Mouse (Mus musculus) spleen, adult 2 months (tissue): ENCODE data around the gene Sec14l5.

ENCODE experiments used
- CTCF ChIP-seq: fragments of 200-500 bp; IDR thresholded peaks from 2 replicates; pipeline ENCODE4 v1.5.1; 2011; ENCODE audit warnings: mild to moderate bottlenecking, inconsistent platforms; ENCODE audit not compliant: insufficient read depth, insufficient read length, insufficient replicate concordance; ENCODE audit errors: extremely low read depth
- POLR2A ChIP-seq: fragments of 200-500 bp; IDR thresholded peaks from 2 replicates; pipeline ENCODE4 v1.6.1; 2011; ENCODE audit warnings: low read depth, low read length, inconsistent platforms

- TF ChIP-seq CTCF (no peak), POLR2A (no peak)
Measured at GRCm38 (mm10) chr16:5111021-5111420, 35.9 kb upstream of the Sec14l5 start.
